Mouse (Mus musculus) left cerebral cortex, adult 11 months (tissue): ENCODE measurements around the gene Gsta2.
A peak's percentile ranks its signal among the peaks of the same experiment; 100 is the strongest.
"Not testable (repeated sequence)": the region's sequence is repeated elsewhere in the genome, so short reads cannot be mapped to it uniquely, and the experiment has no call there.

Source experiments
- DNase-seq: peaks from one replicate; pipeline ENCODE4 v3.0.0; 2022; ENCODE audit warnings: low spot score

Gene Gsta2

DNA sequence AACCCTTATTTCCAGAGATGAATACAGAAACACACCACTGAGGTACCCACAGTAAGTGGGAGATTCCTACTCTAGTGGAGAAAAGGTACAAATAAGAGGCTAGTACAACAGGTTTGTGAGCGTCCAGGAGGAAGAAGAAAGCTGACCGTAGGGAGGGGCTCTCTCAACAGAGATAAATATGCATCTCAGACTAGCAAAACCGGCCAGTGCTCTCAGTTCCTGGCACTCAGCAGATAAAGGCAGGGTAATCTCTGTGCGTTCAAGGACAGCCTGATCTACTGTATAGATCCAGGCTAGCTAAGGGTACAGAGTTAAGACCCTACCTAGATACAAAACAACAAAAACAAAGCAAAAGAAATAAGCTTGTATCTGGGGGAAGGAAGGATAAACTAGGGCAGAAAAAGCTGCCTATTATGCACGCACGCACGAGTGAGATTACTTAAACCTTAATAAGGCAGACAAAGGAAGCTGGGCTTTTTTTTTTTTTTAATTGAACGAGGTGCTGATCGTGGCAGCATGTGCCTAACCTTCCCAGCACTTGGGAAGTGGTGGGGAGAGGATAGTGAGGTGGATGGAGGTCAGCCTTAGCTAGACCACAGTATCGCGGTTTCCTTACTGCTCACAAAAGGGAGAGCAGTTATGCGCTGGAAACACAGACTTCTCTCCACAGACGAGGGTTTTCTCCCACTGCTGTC, 10.4 kb upstream of the Gsta2 start:
- no peak for DNase-seq

DNA sequence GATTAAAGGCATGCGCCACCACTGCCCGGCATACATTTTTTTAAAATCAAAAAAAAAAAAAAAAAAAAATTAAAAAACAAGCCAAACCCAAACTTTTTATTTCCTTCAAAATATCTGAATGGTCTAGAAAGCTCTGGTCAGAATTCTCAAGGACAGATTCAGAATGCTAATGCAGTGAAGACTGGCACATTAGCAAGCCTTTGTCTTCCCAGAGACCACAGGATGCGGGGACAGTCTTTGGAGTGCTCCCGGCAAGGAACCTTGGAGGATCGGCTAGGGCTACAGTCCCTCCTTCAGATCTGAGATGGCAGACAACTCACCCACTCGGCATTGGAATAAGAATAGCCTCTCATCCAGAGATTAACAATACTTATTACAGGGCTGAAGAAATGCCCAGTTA, 9.1 kb upstream of the Gsta2 start:
- no peak for DNase-seq

DNA sequence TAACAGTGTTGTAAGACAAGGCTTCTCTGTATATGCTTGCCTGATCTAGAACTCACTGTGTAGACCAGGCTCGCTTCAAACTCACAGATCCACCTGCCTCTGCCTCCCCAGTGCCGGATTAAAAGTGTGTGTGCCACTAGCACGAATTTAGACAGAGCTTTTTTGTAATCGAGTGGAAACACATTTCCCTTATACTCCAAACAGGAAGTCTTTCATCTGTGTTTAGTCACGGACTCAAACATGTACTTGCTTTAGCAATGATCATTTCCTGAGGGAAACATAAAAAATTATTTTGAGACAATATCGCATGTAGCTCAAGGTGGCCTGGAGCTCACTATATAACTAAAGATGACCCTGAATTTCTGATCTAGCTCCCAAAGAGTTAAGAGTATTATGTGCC, 7.8 kb upstream of the Gsta2 start:
- no peak for DNase-seq

DNA sequence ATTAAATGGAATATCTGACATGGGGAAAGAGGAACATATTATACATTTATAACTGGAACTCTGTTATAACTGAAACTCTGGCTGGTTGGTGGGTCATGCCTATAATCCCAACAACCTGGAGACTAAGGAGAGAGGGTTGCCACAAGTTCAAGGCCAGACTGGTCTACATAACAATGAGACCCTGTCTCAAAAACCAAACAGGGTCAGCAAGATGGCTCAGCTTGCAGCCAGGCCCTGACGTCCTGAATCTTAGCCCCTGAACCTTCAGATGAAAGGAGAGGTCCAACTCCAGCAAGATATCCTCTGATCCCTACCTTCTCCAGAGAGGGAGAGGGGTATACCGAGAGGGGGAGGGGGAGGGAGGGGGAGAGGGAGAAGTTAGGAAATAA, 4.9 kb upstream of the Gsta2 start:
- no peak for DNase-seq

DNA sequence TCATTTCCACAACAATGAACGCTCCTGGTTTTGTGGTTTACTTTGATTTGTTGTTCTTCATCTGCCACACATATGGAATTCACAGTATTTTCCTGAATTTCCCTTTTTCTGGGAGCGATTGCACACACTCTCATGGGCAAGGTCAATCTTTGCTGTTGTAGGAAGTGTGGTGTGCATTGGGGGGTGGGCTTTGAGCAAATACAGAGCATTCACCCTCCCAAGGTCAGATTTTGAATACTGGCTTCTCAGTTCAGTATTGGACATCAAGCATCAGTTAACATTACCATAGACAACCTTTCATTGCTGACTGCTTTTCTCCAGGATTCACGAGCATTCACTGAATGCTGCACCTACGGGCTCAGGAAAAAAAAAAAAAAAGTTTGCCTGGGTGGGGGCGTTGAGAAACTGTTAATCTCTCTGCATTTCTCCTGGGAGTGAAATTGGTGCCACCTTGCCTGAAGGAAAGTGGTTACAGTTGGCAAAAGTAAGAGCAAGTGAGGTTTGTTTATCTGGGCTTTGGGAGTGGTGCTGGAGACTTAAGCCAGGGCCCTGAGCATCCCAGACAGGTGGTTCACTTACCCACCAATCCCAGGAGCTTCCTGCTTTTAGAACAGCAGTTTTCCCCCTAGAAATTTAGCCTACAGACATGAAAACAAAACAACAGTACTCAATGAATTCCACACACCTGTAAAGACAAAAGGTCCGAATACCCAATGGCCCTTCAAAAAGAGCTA, 4.3 kb upstream of the Gsta2 start:
- DNase-seq: no peak

DNA sequence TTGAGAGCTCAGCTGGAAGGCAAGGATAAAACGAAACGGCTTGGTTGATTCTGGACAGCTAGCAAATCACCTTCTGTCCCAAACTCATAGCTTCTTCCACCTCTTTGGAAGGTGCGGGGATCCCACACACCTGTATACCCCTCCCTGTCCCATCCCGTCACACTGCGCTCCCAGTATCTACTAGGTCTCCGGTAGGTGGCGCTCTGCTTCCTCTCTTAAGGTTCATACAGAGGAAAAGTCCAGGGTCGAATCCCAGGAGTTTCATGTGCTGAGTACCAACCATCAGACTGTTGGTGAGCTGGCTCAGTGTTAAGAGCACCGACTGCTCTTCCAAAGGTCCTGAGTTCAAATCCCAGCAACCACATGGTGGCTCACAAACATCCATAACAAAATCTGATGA, 2.5 kb upstream of the Gsta2 start:
- peak; percentile 5 for DNase-seq

DNA sequence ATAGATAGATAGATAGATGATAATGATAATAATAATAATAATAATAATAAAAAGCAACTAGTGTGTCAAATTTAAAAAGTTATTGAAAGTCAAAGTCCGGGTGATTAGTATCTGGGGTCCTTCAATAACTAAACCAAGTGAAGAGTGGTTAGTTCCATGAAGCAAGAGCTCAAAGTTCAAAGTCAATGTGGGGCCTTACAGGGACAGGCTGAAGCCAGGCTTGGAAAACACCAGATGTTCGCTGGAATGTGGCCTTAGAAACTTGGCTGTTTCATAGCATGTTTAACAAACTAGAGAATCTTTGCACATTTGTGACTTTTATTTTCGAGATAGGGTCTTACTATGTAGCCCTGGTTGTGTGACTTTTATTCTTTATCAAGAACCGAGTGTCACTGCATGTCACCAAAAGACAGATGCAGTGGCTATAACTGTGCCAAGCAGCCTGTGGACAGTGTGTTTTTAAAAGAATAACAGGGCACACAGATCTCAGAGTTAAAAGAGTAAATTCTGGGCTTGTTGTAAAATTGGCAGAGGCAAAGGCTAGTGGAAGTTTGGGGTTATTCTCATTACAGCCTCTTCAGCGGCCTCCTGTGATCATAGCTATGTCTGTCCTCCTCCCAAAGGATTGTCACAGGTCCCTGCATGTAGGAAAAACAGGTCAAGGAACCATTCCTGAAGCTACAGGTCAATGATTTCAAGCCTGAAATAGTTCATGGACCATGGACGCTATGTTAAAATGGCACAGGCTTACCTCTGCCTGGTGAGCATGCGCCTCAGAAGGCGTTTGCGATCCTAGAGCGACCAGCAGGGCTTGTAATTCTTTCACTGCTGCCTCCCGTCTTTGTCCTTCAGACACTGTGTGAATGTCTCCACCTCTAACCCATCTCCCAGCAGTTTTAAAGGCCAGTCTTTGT, 666 bp downstream of the Gsta2 start:
- DNase-seq: no peak

DNA sequence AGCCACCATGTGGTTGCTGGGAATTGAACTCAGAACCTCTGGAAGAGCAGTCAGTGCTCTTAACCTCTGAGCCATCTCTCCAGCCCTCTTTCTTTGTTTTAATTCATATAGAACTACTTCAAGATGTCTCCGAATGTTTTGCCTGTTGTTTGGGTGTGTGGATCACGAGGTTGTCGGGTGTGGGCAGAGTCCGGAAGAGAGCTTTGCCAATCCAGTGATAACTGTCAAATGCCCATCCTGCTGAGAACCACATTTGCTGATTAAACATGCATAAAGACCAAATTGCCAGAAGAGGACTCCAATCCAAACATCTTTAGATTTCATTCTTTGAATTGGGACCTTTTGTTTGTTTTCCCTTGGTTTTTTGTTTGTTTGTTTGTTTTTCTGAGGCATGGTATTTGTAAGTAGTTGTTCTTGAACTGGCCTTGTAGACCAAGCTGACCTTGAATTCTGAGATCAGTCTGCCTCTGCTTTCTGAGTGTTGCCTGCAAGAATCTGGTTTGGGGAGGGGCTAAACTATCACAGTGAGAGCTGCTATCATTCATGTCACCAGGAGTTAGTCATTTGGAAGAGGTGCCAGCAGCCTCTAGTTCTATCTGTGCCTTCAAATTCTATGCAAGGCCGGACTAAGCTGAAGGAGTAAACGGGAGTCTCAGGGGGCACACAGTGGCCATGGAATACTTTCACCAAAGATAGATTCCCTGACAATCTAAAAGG, 3.9 kb downstream of the Gsta2 start:
- DNase-seq: no peak

DNA sequence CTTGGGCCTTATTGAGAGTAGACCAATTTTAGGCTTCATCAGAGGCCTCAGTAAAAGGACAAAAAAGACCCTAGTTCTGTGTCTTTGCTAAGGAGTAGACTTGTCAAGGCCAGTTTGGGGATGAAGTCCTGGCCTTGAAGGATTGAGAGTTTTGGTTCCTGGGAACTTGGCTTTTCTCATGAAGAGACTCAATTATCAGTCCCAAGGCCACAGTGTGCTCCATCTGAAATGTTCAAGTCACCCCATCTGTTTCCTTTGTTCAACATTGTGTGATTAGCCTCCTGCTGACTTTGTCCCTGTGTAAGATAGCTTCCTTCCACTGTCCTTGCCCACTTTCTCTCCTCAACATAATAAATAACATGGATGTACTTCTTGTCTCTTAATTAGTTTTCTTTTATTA, 5.6 kb downstream of the Gsta2 start:
- DNase-seq: not testable (repeated sequence)

DNA sequence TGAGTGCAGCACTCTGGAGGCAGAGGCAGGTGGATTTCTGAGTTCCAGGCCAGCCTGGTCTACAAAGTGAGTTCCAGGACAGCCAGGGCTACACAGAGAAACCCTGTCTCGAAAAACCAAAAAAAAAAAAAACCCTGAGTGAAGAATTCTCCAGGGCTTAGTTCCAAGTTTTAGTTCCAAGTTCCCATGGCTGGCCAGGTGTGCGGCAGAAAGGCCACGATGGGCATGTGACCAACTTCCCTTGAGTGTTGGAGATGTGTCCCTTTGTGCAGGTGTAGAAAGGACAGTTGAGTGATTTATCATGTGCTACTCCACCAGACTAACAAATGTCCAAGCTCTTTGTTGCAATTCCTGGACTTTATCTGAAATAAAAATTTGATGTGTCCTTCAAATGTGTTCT, 6.4 kb downstream of the Gsta2 start:
- not testable (repeated sequence) for DNase-seq

DNA sequence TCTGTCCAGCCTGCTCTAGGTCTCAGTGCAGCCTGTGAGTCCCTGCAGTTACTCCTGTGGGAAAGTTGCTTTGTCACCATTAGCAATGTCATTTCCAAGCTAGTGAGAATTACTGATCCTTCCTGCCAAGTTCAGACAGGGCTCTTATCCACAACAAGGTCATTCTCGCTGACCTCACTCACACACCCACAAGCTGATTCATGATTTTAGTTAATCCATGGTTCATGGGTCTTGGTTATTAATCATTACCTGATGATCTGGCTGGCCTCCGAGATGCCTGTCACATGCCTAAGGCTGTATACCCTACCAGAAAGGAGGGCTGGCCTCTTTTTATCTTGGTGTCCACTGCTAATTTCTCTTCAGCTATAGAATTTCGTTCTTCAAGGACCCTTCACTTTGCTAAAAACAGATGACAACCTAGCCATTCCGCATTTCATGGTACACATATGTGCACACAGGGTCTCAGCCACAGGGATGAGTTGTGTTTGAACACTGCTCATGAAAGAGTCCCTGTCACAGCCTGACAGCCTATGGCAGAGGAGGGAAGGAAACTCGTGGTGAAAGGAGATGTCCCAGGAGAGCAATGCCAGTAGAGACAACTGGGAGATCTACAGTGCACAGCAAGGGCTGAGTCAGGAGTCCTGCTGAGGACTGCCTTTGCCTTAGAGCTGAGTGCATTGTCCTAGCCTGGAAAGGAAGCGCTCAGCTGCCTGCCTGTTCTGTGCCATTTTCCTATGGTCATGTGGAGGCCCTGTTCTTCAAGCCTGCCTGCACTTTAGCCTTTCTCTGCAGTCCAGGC, 7.2 kb downstream of the Gsta2 start:
- not testable (repeated sequence) for DNase-seq

DNA sequence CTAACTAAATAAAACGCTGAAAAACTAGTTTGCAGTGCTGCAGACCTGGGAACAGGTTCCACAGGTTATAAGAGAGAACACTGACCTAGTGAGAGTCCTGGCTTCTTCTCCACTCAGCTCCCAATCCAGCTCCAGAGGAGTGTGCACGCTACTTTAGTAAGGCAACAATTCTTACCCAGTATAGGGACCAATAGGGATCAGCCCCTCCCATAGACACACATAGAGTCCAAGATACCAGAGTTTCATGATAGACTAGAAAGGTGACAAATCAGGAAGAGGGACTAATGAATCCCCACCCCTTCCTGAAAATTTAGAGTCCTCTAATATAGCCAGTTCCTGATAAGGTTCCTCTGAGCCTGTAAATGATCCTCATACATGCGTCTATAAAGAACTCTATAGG, 8.6 kb downstream of the Gsta2 start:
- DNase-seq: no peak

DNA sequence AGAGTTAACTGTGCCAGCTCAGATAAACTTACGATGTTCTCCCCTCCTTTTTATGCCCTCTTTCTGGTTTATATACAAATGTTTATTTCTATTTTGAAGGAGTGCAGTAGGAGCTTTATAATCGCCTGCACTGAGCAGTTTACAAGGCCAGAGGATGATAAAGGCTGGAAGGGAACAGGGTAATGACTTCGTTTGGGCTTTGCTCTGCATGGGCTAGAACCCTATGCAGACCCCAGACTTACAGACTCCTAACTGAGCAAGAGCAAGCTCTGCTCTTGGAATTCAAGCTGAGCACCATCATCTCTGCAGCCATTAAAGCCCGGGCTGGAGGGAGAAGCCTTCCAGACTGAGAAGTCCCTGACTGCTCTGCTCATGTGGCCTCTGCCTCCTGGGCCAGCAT, 10.4 kb downstream of the Gsta2 start:
- not testable (repeated sequence) for DNase-seq

DNA sequence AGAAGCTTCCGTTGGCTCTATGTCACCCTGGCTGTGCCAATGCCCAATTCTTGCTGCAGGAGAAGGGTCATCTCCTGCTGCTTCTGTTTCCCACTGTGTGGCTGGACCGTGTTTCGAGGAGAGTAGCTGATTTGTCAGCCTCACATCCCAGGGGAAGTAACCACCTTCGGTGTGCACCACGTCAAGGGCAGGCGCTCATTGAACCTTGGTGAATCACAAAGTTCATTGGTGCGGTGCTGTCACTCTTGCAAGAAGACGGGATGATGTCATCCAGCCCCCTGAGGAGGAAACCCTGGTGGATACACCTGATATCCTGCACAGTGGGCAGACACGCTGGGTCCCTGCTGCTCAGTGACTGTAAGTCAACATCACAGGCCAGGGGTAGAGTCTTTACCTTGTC, 12.5 kb downstream of the Gsta2 start:
- DNase-seq: not testable (repeated sequence)

DNA sequence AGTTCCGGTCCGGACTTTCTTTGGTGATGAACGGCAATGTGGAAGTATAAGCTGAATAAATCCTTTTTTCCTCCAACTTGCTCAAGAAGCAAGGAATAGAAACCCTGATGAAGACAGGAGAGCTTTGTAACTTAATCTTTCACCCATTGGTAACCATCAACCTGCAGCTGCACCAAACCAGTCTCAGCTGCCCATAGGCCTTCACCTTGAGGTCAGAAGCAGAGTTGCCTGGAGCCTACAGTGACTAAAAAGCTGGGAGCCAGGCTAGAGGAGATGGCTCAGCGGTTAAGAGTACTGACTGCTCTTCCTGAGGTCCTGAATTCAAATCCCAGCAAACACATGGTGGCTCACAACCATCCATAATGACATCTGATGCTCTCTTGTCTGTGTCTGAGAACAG, 13.1 kb downstream of the Gsta2 start:
- DNase-seq: not testable (repeated sequence)

DNA sequence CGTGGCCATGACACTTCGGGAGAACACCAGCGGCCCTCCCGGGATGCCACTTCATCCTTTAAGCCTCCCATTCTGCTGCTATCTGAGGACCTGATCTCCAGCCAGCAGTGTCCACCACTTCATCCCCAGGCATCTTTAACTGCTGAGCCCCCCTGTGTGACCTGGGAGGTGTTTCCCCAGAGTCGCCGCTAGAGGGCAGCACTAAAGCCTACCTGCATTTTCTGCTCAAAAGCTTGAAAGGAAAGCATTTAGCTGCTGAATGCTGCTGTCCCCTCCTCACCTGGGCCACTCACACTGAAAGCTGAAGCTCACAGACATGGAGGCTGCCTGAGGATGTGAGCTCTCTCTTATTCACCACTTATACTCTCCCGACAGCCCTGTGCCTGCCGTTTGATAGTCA, 15.3 kb downstream of the Gsta2 start:
- peak; percentile 5 for DNase-seq

DNA sequence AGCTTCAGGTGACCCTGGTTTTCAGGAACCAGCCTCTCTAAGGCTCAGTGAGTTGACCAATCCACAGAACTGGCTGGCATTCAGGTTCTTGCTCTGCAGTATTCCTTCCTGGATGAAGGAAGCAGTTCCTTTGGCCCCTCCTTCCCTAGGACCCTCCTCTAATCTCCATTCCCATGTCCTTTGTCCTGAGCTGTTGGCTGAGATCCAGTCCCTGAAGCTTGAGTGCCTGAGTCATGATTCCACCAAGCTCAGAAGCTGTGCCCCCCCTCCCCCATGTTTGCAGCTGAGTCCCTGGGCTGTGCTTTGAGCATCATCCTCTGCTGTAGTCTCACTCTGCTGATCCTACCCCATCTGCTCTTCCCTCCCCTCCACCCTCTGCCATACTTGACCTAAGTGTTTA, 18.5 kb downstream of the Gsta2 start:
- DNase-seq: not testable (repeated sequence)

DNA sequence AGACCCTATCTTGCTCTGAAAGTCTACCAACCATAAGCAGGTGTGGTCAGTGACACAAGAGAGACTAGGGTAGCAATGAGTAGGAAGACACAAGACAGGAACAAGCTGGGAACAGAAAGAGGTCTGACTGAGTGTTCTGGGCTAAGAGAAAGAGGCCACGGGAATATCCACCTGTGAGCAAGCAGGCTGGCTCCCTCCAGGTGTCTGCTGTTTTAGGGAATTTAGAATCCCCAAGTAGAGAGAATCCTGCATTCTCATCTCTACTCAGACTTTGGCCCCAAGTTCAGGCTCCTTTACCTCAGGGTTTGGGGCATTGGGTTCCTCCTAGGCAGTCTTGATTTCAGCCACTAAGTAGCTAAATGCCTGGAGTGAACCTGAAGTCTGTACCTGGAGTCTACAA, 28.3 kb downstream of the Gsta2 start, which contains the start of gene Omt2b:
Gene Omt2b (plus strand): TSS at position 301 of the 400 bp plus-strand sequence.
- not testable (repeated sequence) for DNase-seq

DNA sequence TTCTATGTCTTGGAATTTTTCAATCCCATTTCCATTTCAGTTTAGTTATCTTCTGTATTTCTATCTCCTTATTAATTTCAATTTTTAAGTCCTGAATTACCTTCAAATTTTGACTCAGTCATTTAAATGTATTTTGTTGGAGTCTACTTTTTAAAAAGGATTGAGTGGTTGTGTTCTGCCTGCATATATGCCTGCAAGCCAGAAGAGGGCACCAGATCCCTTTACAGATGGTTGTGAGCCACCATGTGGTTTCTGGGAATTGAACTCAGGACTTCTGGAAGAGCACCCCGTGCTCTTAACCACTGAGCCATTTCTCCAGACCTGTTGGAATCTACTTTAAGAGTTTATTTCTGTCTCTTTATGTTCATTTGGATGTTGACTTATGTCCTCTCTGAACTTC, 36.1 kb downstream of the Gsta2 start:
- DNase-seq: no peak

DNA sequence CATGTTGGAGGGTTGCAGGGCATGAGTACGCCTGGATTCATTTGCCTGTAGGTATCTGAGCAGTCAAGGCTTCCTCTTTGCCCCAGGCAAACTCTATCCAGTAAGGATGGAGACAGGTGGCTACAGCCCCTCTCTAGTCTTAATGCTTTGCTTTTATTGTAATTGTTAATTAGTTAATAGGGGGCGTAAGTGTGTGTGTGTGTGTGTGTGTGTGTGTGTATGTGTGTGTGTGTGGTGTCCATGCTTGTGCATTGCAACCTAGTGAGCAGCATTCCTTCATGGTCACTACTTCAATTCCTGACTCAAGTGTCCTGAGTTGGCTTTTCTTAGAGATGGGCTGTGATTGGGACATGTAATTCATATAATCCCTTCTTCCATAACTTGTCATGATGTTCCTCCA, 40.9 kb downstream of the Gsta2 start, which contains the start of gene Omt2a:
Gene Omt2a (minus strand): TSS at position 101 of the 400 bp plus-strand sequence.
- no peak for DNase-seq

DNA sequence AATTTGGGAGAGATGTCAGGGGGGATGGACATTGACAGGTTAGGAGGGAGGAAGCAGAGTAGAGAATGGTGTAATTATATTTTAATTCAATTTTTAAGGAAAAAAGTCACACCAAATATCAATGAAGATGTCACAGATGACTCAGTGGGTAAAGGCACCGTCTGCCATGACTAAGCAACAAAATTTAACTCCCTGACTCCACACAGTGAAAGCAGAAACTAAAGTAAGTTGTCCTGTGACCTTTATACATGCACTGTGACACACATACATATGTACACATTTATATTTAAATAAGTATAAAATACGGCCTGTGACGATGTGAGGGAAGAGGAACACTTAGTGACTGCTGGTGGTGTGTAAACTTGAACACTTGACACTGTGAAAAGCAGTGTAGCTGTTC, 47.5 kb downstream of the Gsta2 start:
- not testable (repeated sequence) for DNase-seq
